Mouse (Mus musculus) liver, adult 2 months (tissue): ENCODE results near the gene Fam184b. TPM values are rescaled to one million over a fixed set of nuclear protein-coding genes. Genes with fewer than 3 reads are reported as not detected.
A peak's percentile ranks its signal among the peaks of the same experiment; 100 is the strongest.

Experiments
- DNase-seq: peaks from one replicate; pipeline ENCODE4 v3.0.0-alpha.2; 2011; ENCODE audit warnings: low read depth, low spot score; ENCODE audit errors: extremely low read depth
- H3K27ac ChIP-seq: fragments of 200-500 bp; replicated peaks from 2 replicates; pipeline ENCODE4 v1.5.1; 2012; ENCODE audit warnings: low read depth, mild to moderate bottlenecking, control low read depth, inconsistent platforms, low read length; ENCODE audit not compliant: insufficient read depth
- H3K27me3 ChIP-seq: fragments of 200-500 bp; 2 replicates; pipeline ENCODE4 v1.6.1; 2012; ENCODE audit warnings: mild to moderate bottlenecking, moderate library complexity, low read length, inconsistent platforms; ENCODE audit not compliant: control insufficient read depth, insufficient read depth
- H3K36me3 ChIP-seq: fragments of 200-500 bp; 2 replicates; pipeline ENCODE4 v1.6.1; 2012; ENCODE audit warnings: low read length, inconsistent platforms; ENCODE audit not compliant: control insufficient read depth, insufficient read depth
- H3K4me1 ChIP-seq: fragments of 200-500 bp; 2 replicates; pipeline ENCODE4 v1.6.1; 2011; ENCODE audit warnings: low read length; ENCODE audit not compliant: control insufficient read depth, insufficient read depth
- H3K4me3 ChIP-seq: fragments of 200-500 bp; 2 replicates; pipeline ENCODE4 v1.5.1; 2011; ENCODE audit warnings: low read depth, mild to moderate bottlenecking, control low read depth, low read length, moderate library complexity; ENCODE audit not compliant: insufficient read depth
- H3K79me2 ChIP-seq: fragments of 200-500 bp; 2 replicates; pipeline ENCODE4 v1.6.1; 2012; ENCODE audit warnings: inconsistent platforms, mild to moderate bottlenecking, low read length, moderate library complexity; ENCODE audit not compliant: control insufficient read depth, insufficient read depth
- H3K9ac ChIP-seq: fragments of 200-500 bp; 2 replicates; pipeline ENCODE4 v1.6.1; 2012; ENCODE audit warnings: low read depth, mild to moderate bottlenecking, control low read depth, inconsistent platforms, low read length
- CTCF ChIP-seq: fragments of 200-500 bp; IDR thresholded peaks from 2 replicates; pipeline ENCODE4 v1.5.1; 2011; ENCODE audit warnings: low read depth, low read length, control low read depth
- POLR2A ChIP-seq: fragments of 200-500 bp; IDR thresholded peaks from 2 replicates; pipeline ENCODE4 v1.6.1; 2011; ENCODE audit warnings: low read length, control low read depth; ENCODE audit not compliant: insufficient read depth; ENCODE audit errors: extremely low read depth
- WGBS: fragments of 180-500 bp; shearing (Covaris S2); methylation state at CpG from one replicate; pipeline ENCODE4 v1.1.7; 2018; 5-methylcytosine and 5-hydroxymethylcytosine counted together
- polyA plus RNA-seq: library from polyadenylated mRNA; depleted of rRNA; stranded (reverse); fragments of >200 nt; gene quantifications from 2 replicates; pipeline ENCODE4 v1.2.3, GENCODE M21; 2012
- total RNA-seq: library from RNA; depleted of rRNA; stranded (reverse); fragments of >200 nt; gene quantifications from 2 replicates; pipeline ENCODE4 v1.2.3, GENCODE M21; 2014

Fam184b gene
- total and polyA plus RNA-seq, 2 experiments = under 0.01 to 0.06 TPM

GRCm38 (mm10) chr5:45494093-45494755 lies 145.2 kb downstream of the Fam184b start:
- Histone ChIP-seq H3K27me3 (no peaks in the 10 kb centered on the region), H3K4me1 (peaks cover 25% of the 10 kb centered on the region), H3K79me2 (peaks cover 21% of the 10 kb centered on the region; the same call in 1 of the 2 replicates), H3K36me3 (peaks cover 25% of the 10 kb centered on the region), H3K4me3 (peak overlapping the region; percentile 100), H3K27ac (peak overlapping the region; percentile 99), H3K9ac (peak overlapping the region; percentile 100)
- 23% methylated on average over 9 of the region's 9 CpGs for WGBS
- peak; percentile 78 for DNase-seq
- TF ChIP-seq CTCF = no peak
- TF ChIP-seq POLR2A = no peak

- Histone ChIP-seq H3K4me1 (peaks cover 25% of the 10 kb centered on the region), H3K27me3 (no peaks in the 10 kb centered on the region), H3K4me3 (peak within 1 kb of the TSS; percentile 100), H3K27ac (peak within 1 kb of the TSS; percentile 99), H3K36me3 (peaks cover 19% of the 10 kb centered on the region; the same call in 1 of the 2 replicates), H3K9ac (peak within 1 kb of the TSS; percentile 100), H3K79me2 (peaks cover 16% of the 10 kb centered on the region; the same call in 1 of the 2 replicates)
- TF ChIP-seq CTCF = peak; percentile 50
- TF ChIP-seq POLR2A = peak; percentile 96
- under 1% methylated on average over 78 of the region's 78 CpGs for WGBS
- peak; percentile 84 for DNase-seq
Observed at GRCm38 (mm10) chr5:45493191-45494092, 146.0 kb downstream of the Fam184b start, which contains the start of gene Lap3. TSS of gene Lap3 (plus strand) at chr5:45493374.

GRCm38 (mm10) chr5:45491776-45492175 lies 147.6 kb downstream of the Fam184b start:
- Histone ChIP-seq H3K4me3 (no peak overlapping the region), H3K36me3 (peaks cover 9% of the 10 kb centered on the region; the same call in 1 of the 2 replicates), H3K27ac (peak overlapping the region; percentile 41; the same call in 1 of the 2 replicates), H3K27me3 (no peaks in the 10 kb centered on the region), H3K4me1 (peaks cover 19% of the 10 kb centered on the region), H3K9ac (no peak overlapping the region), H3K79me2 (peaks cover 12% of the 10 kb centered on the region; the same call in 1 of the 2 replicates)
- TF ChIP-seq POLR2A (no peak), CTCF (no peak)
- WGBS = 12% methylated on average over 4 of the region's 4 CpGs
- peak; percentile 76 for DNase-seq

- no peaks in the 10 kb centered on the region for H3K79me2 ChIP-seq
- no peaks in the 10 kb centered on the region for H3K36me3 ChIP-seq
- TF ChIP-seq CTCF = no peak
- no peak for TF ChIP-seq POLR2A
- WGBS = 77% methylated on average over 1 of the region's 1 CpGs
- H3K4me3 ChIP-seq = no peak overlapping the region
- DNase-seq = peak; percentile 52
- H3K4me1 ChIP-seq = peaks cover 17% of the 10 kb centered on the region
- H3K9ac ChIP-seq = no peak overlapping the region
- no peaks in the 10 kb centered on the region for H3K27me3 ChIP-seq
- H3K27ac ChIP-seq = peak overlapping the region; percentile 16; the same call in 1 of the 2 replicates
Observed at GRCm38 (mm10) chr5:45483654-45484053, 155.8 kb downstream of the Fam184b start.

GRCm38 (mm10) chr5:45482607-45483006 lies 156.8 kb downstream of the Fam184b start:
- TF ChIP-seq POLR2A (no peak), CTCF (no peak)
- Histone ChIP-seq H3K9ac (no peak overlapping the region), H3K36me3 (no peaks in the 10 kb centered on the region), H3K4me3 (no peak overlapping the region), H3K27me3 (no peaks in the 10 kb centered on the region), H3K4me1 (peaks cover 17% of the 10 kb centered on the region), H3K79me2 (no peaks in the 10 kb centered on the region), H3K27ac (peak overlapping the region; percentile 55)
- WGBS = 6% methylated on average over 3 of the region's 3 CpGs
- DNase-seq = peak; percentile 89
